7 mouse cellular contexts compared by ENCODE assay signal in genomic region chr16:33560281-33560680, GRCm38 (mm10). TPM values are rescaled to one million over a fixed set of nuclear protein-coding genes. Genes with fewer than 3 reads are reported as not detected.
DNase-seq lines count a peak whose midpoint lies in the region; ATAC-seq and TF ChIP-seq lines count a peak whose summit lies in the region.

No protein-coding gene starts in this region.

- 9% methylated on average over 6 of the region's 6 CpGs for WGBS in spleen, adult 2 months

- no peak overlapping the region for H3K27ac ChIP-seq in cortical plate, adult 2 months (ENCODE audit: insufficient read depth, low read length)
- H3K27ac ChIP-seq in spleen, adult 2 months (ENCODE audit: insufficient read depth, low read length) = no peak overlapping the region; the same call in 1 of the 2 replicates

- TF ChIP-seq CTCF in cortical plate, adult 2 months (IDR thresholded peaks at IDR 0.05; ENCODE audit: extremely low read depth, insufficient read depth, low read length) = peak; percentile 64
- TF ChIP-seq CTCF in spleen, adult 2 months (IDR thresholded peaks at IDR 0.05; ENCODE audit: extremely low read depth, insufficient read depth, insufficient read length, insufficient replicate concordance) = peak; percentile 60; the same call in 1 of the 2 replicates

- ATAC-seq in megakaryocyte-erythroid progenitor cell, adult 5-6 weeks (replicated peaks; ENCODE audit: low FRiP score, low TSS enrichment, poor library complexity, severe bottlenecking) = peak; percentile 98

- intact Hi-C loops in gastrocnemius, postnatal 14 days (cut with DNase I; ENCODE audit: low total_unique reads) = loop anchor here (2.0 kb wide), 1 partner anchor 181 kb away; no protein-coding TSS in a partner anchor

- no peaks in the 10 kb centered on the region for H3K4me1 ChIP-seq in cortical plate, adult 2 months (ENCODE audit: control insufficient read depth, insufficient read depth, low read length)
- H3K4me1 ChIP-seq in spleen, adult 2 months (ENCODE audit: control insufficient read depth, insufficient read depth, insufficient read length) = no peaks in the 10 kb centered on the region

- DNase-seq in adrenal gland, adult (ENCODE audit: inconsistent age in 2 of 2, low spot score in 1 of 2) = peak; percentile 90 to 95
- peak; percentile 86 for DNase-seq in gastrocnemius, postnatal 14 days
- DNase-seq in induced T-regulatory cell, adult 2 months (ENCODE audit: low read depth) = peak; percentile 72
- peak; percentile 40 to 41 for DNase-seq in left cerebral cortex, adult 8-10 months (ENCODE audit: low spot score in 2 of 2)
- peak; percentile 19 to 41 for DNase-seq in spleen, adult 2 months (ENCODE audit: low read depth in 1 of 2, low spot score in 2 of 2)

- no peak overlapping the region for H3K4me3 ChIP-seq in cortical plate, adult 2 months (ENCODE audit: insufficient read depth, low read length)
- H3K4me3 ChIP-seq in spleen, adult 2 months (ENCODE audit: extremely low read depth, insufficient read depth, insufficient read length) = no peak overlapping the region

- TF ChIP-seq POLR2A in cortical plate, adult 2 months (IDR thresholded peaks at IDR 0.05; ENCODE audit: extremely low read depth, insufficient read depth, low read length) = no peak
- no peak for TF ChIP-seq POLR2A in spleen, adult 2 months (IDR thresholded peaks at IDR 0.05; ENCODE audit: low read depth, low read length)

- no peaks in the 10 kb centered on the region for H3K36me3 ChIP-seq in spleen, adult 2 months (ENCODE audit: control insufficient read depth, insufficient read depth, low read length)

- no peaks in the 10 kb centered on the region for H3K27me3 ChIP-seq in spleen, adult 2 months (ENCODE audit: control insufficient read depth, insufficient read depth, low read length)

RNA-seq across cellular contexts. Expression of gene Slc12a8, which starts 43.2 kb away (rescaled TPM):
- 0.74 and 1.2 TPM in 2 replicates for polyA plus RNA-seq in cortical plate, adult 2 months (2012; rRNA removed)
- total RNA-seq in gastrocnemius, postnatal 14 days (2021) = under 1 TPM; 0.20 to 0.21 TPM
- 1 to 10 TPM in 3 of 4 experiments, under 1 TPM in 1; 0.80 to 1.6 (median 1.3) TPM for total RNA-seq in left cerebral cortex, adult 8-10 months (2022)
- total RNA-seq in megakaryocyte-erythroid progenitor cell, adult 5-6 weeks (2014; fragmentation: Nextera tagmentation) = not detected in 2 replicates
- not detected in 2 replicates for total RNA-seq in megakaryocyte-erythroid progenitor cell, adult 5-6 weeks (2017)
- 1.1 and 1.2 TPM in 2 replicates for polyA plus RNA-seq in spleen, adult 2 months (2012; rRNA removed)

Comparison
In these comparisons a context has a peak if more than half of its experiments do, and no peak if none do; other contexts are left out.
1. DNase-seq: peak in every context shown above with its lines; median percentile 92 in adrenal gland, adult; 86 in gastrocnemius, postnatal 14 days; 72 in induced T-regulatory cell, adult 2 months; 40 in left cerebral cortex, adult 8-10 months; 30 in spleen, adult 2 months.